Mouse (Mus musculus): ENCODE measurements around the gene Flywch2. TPM values are rescaled to one million over a fixed set of nuclear protein-coding genes. Genes with fewer than 3 reads are reported as not detected.

Gene Flywch2
- polyA plus RNA-seq, 1 experiment from 2014 or later: 39.9 TPM

GRCm38 (mm10) chr17:23738836-23739201 lies 47.1 kb downstream of the Flywch2 start:
- Histone ChIP-seq H3K4me1 (peaks cover 53% of the 10 kb centered on the region), H3K9ac (no peak overlapping the region; the same call in 1 of the 2 replicates), H3K27ac (no peak overlapping the region), H3K27me3 (peaks cover 62% of the 10 kb centered on the region), H3K36me3 (peaks cover 17% of the 10 kb centered on the region; the same call in 1 of the 2 replicates), H3K4me3 (peak overlapping the region; percentile 60), H3K9me3 (no peaks in the 10 kb centered on the region), H3K4me2 (peak overlapping the region; percentile 97)
- 51% methylated on average over 2 of the region's 2 CpGs for WGBS
- ATAC-seq (ENCODE audit: insufficient number of reproducible peaks, low FRiP score, low TSS enrichment, low read depth): no peak

- H3K36me3 ChIP-seq: peaks cover 17% of the 10 kb centered on the region; the same call in 1 of the 2 replicates
- H3K9ac ChIP-seq: no peak overlapping the region
- peaks cover 52% of the 10 kb centered on the region for H3K27me3 ChIP-seq
- H3K4me3 ChIP-seq: no peak overlapping the region
- no peaks in the 10 kb centered on the region for H3K9me3 ChIP-seq
- H3K4me1 ChIP-seq: peaks cover 49% of the 10 kb centered on the region
- H3K4me2 ChIP-seq: no peak overlapping the region
- no peak for ATAC-seq (ENCODE audit: insufficient number of reproducible peaks, low FRiP score, low TSS enrichment, low read depth)
- WGBS: 58% methylated on average over 15 of the region's 15 CpGs
- no peak overlapping the region for H3K27ac ChIP-seq
These were observed 48.1 kb downstream of the Flywch2 start for GRCm38 (mm10) chr17:23737493-23738445.

GRCm38 (mm10) chr17:23734341-23734740 lies 51.5 kb downstream of the Flywch2 start:
- Histone ChIP-seq H3K9me3 (no peaks in the 10 kb centered on the region), H3K27me3 (peaks cover 20% of the 10 kb centered on the region), H3K27ac (no peak overlapping the region; the same call in 1 of the 2 replicates), H3K4me1 (peaks cover 23% of the 10 kb centered on the region), H3K4me3 (no peak overlapping the region), H3K36me3 (peaks cover 17% of the 10 kb centered on the region; the same call in 1 of the 2 replicates), H3K9ac (no peak overlapping the region), H3K4me2 (no peak overlapping the region)
- 45% methylated on average over 1 of the region's 1 CpGs for WGBS
- ATAC-seq (ENCODE audit: insufficient number of reproducible peaks, low FRiP score, low TSS enrichment, low read depth): no peak

- H3K9ac ChIP-seq: no peak overlapping the region
- H3K27me3 ChIP-seq: no peaks in the 10 kb centered on the region
- peaks cover 24% of the 10 kb centered on the region for H3K4me1 ChIP-seq
- peaks cover 3% of the 10 kb centered on the region; the same call in 1 of the 2 replicates for H3K36me3 ChIP-seq
- no peak overlapping the region for H3K4me3 ChIP-seq
- H3K9me3 ChIP-seq: no peaks in the 10 kb centered on the region
- 20% methylated on average over 1 of the region's 1 CpGs for WGBS
- ATAC-seq (ENCODE audit: insufficient number of reproducible peaks, low FRiP score, low TSS enrichment, low read depth): no peak
- no peak overlapping the region for H3K27ac ChIP-seq
- no peak overlapping the region for H3K4me2 ChIP-seq
These were observed 55.4 kb downstream of the Flywch2 start for GRCm38 (mm10) chr17:23730441-23730840.

Small RNA genes within 50 kb of the gene (microRNA-seq; reads per million reads assigned to microRNA genes)
- not detected for gene Mir5125

Other genes starting within 250 kb of the Flywch2 start
- 17.5 and 18.2 TPM in 2 replicates for gene Zfp213, start 221.8 kb downstream of the Flywch2 start, polyA plus RNA-seq (2015; fragmentation: Nextera tagmentation; extraction: Ambion mirVana)
- 12.4 and 12.9 TPM in 2 replicates for gene Zfp13, start 186.6 kb downstream of the Flywch2 start, polyA plus RNA-seq (2015; fragmentation: Nextera tagmentation; extraction: Ambion mirVana)
- gene Zscan10, start 185.2 kb downstream of the Flywch2 start, polyA plus RNA-seq (2015; fragmentation: Nextera tagmentation; extraction: Ambion mirVana): 0.16 and 0.18 TPM in 2 replicates
- 0.79 and 0.86 TPM in 2 replicates for gene Mmp25, start 140.8 kb downstream of the Flywch2 start, polyA plus RNA-seq (2015; fragmentation: Nextera tagmentation; extraction: Ambion mirVana)
- gene Bicdl2, start 125.6 kb downstream of the Flywch2 start, polyA plus RNA-seq (2015; fragmentation: Nextera tagmentation; extraction: Ambion mirVana): 20.8 and 21.3 TPM in 2 replicates
- gene Hcfc1r1, start 112.5 kb downstream of the Flywch2 start, polyA plus RNA-seq (2015; fragmentation: Nextera tagmentation; extraction: Ambion mirVana): 84.2 and 99.2 TPM in 2 replicates
- 38.8 and 43.2 TPM in 2 replicates for gene Thoc6, start 112.2 kb downstream of the Flywch2 start, polyA plus RNA-seq (2015; fragmentation: Nextera tagmentation; extraction: Ambion mirVana)
- gene Tnfrsf12a, start 108.6 kb downstream of the Flywch2 start, polyA plus RNA-seq (2015; fragmentation: Nextera tagmentation; extraction: Ambion mirVana): 28.0 and 43.9 TPM in 2 replicates
- gene Cldn6, start 106.8 kb downstream of the Flywch2 start, polyA plus RNA-seq (2015; fragmentation: Nextera tagmentation; extraction: Ambion mirVana): 7.0 and 10.1 TPM in 2 replicates
- 5.1 and 5.8 TPM in 2 replicates for gene Cldn9, start 102.1 kb downstream of the Flywch2 start, polyA plus RNA-seq (2015; fragmentation: Nextera tagmentation; extraction: Ambion mirVana)
- 2.2 and 2.9 TPM in 2 replicates for gene 1520401A03Rik, start 63.3 kb downstream of the Flywch2 start, polyA plus RNA-seq (2015; fragmentation: Nextera tagmentation; extraction: Ambion mirVana)
- 45.6 and 49.5 TPM in 2 replicates for gene Pkmyt1, start 59.7 kb downstream of the Flywch2 start, polyA plus RNA-seq (2015; fragmentation: Nextera tagmentation; extraction: Ambion mirVana)
- 17.6 and 20.4 TPM in 2 replicates for gene Paqr4, start 45.2 kb downstream of the Flywch2 start, polyA plus RNA-seq (2015; fragmentation: Nextera tagmentation; extraction: Ambion mirVana)
- 50.2 and 50.5 TPM in 2 replicates for gene Kremen2, start 40.2 kb downstream of the Flywch2 start, polyA plus RNA-seq (2015; fragmentation: Nextera tagmentation; extraction: Ambion mirVana)
- 65.7 and 69.8 TPM in 2 replicates for gene Flywch1, start 14.5 kb downstream of the Flywch2 start, polyA plus RNA-seq (2015; fragmentation: Nextera tagmentation; extraction: Ambion mirVana)
- gene Srrm2, start 4.5 kb upstream of the Flywch2 start, polyA plus RNA-seq (2015; fragmentation: Nextera tagmentation; extraction: Ambion mirVana): 425 and 436 TPM in 2 replicates
- 1,045 and 1,117 TPM in 2 replicates for gene Elob, start 43.1 kb upstream of the Flywch2 start, polyA plus RNA-seq (2015; fragmentation: Nextera tagmentation; extraction: Ambion mirVana)
- not detected in 2 replicates for gene Prss33, start 50.0 kb upstream of the Flywch2 start, polyA plus RNA-seq (2015; fragmentation: Nextera tagmentation; extraction: Ambion mirVana)
- not detected in 2 replicates for gene Prss32, start 57.8 kb upstream of the Flywch2 start, polyA plus RNA-seq (2015; fragmentation: Nextera tagmentation; extraction: Ambion mirVana)
- 0.73 and 1.0 TPM in 2 replicates for gene Prss41, start 58.1 kb upstream of the Flywch2 start, polyA plus RNA-seq (2015; fragmentation: Nextera tagmentation; extraction: Ambion mirVana)
- gene Prss21, start 82.0 kb upstream of the Flywch2 start, polyA plus RNA-seq (2015; fragmentation: Nextera tagmentation; extraction: Ambion mirVana): not detected in 2 replicates
- gene Dcpp1, start 94.8 kb upstream of the Flywch2 start, polyA plus RNA-seq (2015; fragmentation: Nextera tagmentation; extraction: Ambion mirVana): not detected in 2 replicates
- not detected in 2 replicates for gene Dcpp2, start 94.8 kb upstream of the Flywch2 start, polyA plus RNA-seq (2015; fragmentation: Nextera tagmentation; extraction: Ambion mirVana)
- gene Dcpp3, start 131.4 kb upstream of the Flywch2 start, polyA plus RNA-seq (2015; fragmentation: Nextera tagmentation; extraction: Ambion mirVana): 0.69 TPM in 1 of 2 replicates, not detected in the other
- gene Sbp, start 155.6 kb upstream of the Flywch2 start, polyA plus RNA-seq (2015; fragmentation: Nextera tagmentation; extraction: Ambion mirVana): not detected in 2 replicates
- gene Sbpl, start 169.2 kb upstream of the Flywch2 start, polyA plus RNA-seq (2015; fragmentation: Nextera tagmentation; extraction: Ambion mirVana): not detected in 2 replicates
- gene Prss30, start 194.5 kb upstream of the Flywch2 start, polyA plus RNA-seq (2015; fragmentation: Nextera tagmentation; extraction: Ambion mirVana): not detected in 2 replicates
- 1.1 and 1.4 TPM in 2 replicates for gene Prss22, start 212.0 kb upstream of the Flywch2 start, polyA plus RNA-seq (2015; fragmentation: Nextera tagmentation; extraction: Ambion mirVana)